Mouse (Mus musculus): ENCODE results near the gene Tmem117. TPM values are rescaled to one million over a fixed set of nuclear protein-coding genes. Genes with fewer than 3 reads are reported as not detected.

Tmem117 gene
- polyA plus RNA-seq, 1 experiment from 2014 or later, result 5.6 TPM

- WGBS, result 47% methylated on average over 4 of the region's 4 CpGs
- no peaks in the 10 kb centered on the region for H3K36me3 ChIP-seq (ENCODE audit: control insufficient read depth, insufficient read depth, low read length)
- H3K27me3 ChIP-seq (ENCODE audit: control insufficient read depth, insufficient read depth, low read length), result no peaks in the 10 kb centered on the region
- no peak for ATAC-seq (ENCODE audit: low FRiP score, low TSS enrichment)
- H3K9me3 ChIP-seq (ENCODE audit: control insufficient read depth, low read length), result no peaks in the 10 kb centered on the region
- no peak overlapping the region for H3K27ac ChIP-seq (replicated peaks)
- TF ChIP-seq EP300 (optimal IDR thresholded peaks at IDR 0.05) (no peak), CTCF (IDR thresholded peaks at IDR 0.05; ENCODE audit: low read depth) (no peak)
- DNase-seq (ENCODE audit: low spot score), result no peak
- no peak overlapping the region for H3K9ac ChIP-seq (ENCODE audit: low read length)
- no peaks in the 10 kb centered on the region for H3K4me1 ChIP-seq (replicated peaks; ENCODE audit: control insufficient read depth, insufficient read depth)
- no peak overlapping the region for H3K4me3 ChIP-seq (ENCODE audit: low read depth, low read length)
- H3K4me2 ChIP-seq (replicated peaks; ENCODE audit: low read depth), result no peak overlapping the region
Measured at GRCm38 (mm10) chr15:94630553-94630952, 1.5 kb downstream of the Tmem117 start.

- Histone ChIP-seq H3K9me3 (ENCODE audit: control insufficient read depth, low read length) (no peaks in the 10 kb centered on the region), H3K4me3 (ENCODE audit: low read depth, low read length) (no peak overlapping the region), H3K4me1 (replicated peaks; ENCODE audit: control insufficient read depth, insufficient read depth) (no peaks in the 10 kb centered on the region), H3K27ac (replicated peaks) (no peak overlapping the region), H3K36me3 (ENCODE audit: control insufficient read depth, insufficient read depth, low read length) (no peaks in the 10 kb centered on the region), H3K4me2 (replicated peaks; ENCODE audit: low read depth) (no peak overlapping the region), H3K9ac (ENCODE audit: low read length) (no peak overlapping the region), H3K27me3 (ENCODE audit: control insufficient read depth, insufficient read depth, low read length) (no peaks in the 10 kb centered on the region)
- 69% methylated on average over 11 of the region's 11 CpGs for WGBS
- DNase-seq (ENCODE audit: low spot score) (no peak), ATAC-seq (ENCODE audit: low FRiP score, low TSS enrichment) (no peak)
- TF ChIP-seq CTCF (IDR thresholded peaks at IDR 0.05; ENCODE audit: low read depth) (no peak), EP300 (optimal IDR thresholded peaks at IDR 0.05) (no peak)
Measured at GRCm38 (mm10) chr15:94634524-94634923, 5.5 kb downstream of the Tmem117 start.

GRCm38 (mm10) chr15:94638207-94638606, 9.2 kb downstream of the Tmem117 start:
- no peak overlapping the region for H3K4me2 ChIP-seq (replicated peaks; ENCODE audit: low read depth)
- no peak overlapping the region for H3K9ac ChIP-seq (ENCODE audit: low read length)
- H3K36me3 ChIP-seq (ENCODE audit: control insufficient read depth, insufficient read depth, low read length), result no peaks in the 10 kb centered on the region
- no peaks in the 10 kb centered on the region for H3K27me3 ChIP-seq (ENCODE audit: control insufficient read depth, insufficient read depth, low read length)
- no peaks in the 10 kb centered on the region for H3K4me1 ChIP-seq (replicated peaks; ENCODE audit: control insufficient read depth, insufficient read depth)
- H3K4me3 ChIP-seq (ENCODE audit: low read depth, low read length), result no peak overlapping the region
- no peak overlapping the region for H3K27ac ChIP-seq (replicated peaks)
- DNase-seq (ENCODE audit: low spot score), result no peak
- 50% methylated on average over 2 of the region's 2 CpGs for WGBS
- H3K9me3 ChIP-seq (ENCODE audit: control insufficient read depth, low read length), result no peaks in the 10 kb centered on the region
- TF ChIP-seq CTCF (IDR thresholded peaks at IDR 0.05; ENCODE audit: low read depth) (no peak), EP300 (optimal IDR thresholded peaks at IDR 0.05) (no peak)
- ATAC-seq (ENCODE audit: low FRiP score, low TSS enrichment), result no peak

DNA sequence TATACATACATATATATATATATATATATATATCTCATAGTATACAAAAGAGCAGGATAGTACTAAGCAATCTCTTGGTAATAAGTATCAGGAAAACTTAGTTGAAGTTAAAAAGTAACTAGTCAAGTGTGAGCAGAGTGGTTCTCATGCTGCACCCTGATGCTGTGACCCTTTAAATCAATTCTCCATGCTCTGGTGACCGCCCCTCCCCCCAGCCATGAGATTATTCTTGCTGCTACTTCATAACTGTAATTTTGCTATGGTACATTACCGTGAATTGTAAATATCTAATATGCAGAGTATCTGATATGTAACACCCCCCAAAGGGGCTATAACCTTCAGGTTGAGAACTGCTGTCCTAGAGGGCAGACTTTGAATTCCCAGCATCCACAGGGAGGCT, 10.1 kb downstream of the Tmem117 start:
- WGBS, result 91% methylated on average over 2 of the region's 2 CpGs
- no peak overlapping the region for H3K4me3 ChIP-seq (ENCODE audit: low read depth, low read length)
- no peak overlapping the region for H3K4me2 ChIP-seq (replicated peaks; ENCODE audit: low read depth)
- TF ChIP-seq EP300 (optimal IDR thresholded peaks at IDR 0.05) (no peak), CTCF (IDR thresholded peaks at IDR 0.05; ENCODE audit: low read depth) (no peak)
- DNase-seq (ENCODE audit: low spot score), result no peak
- no peak overlapping the region for H3K9ac ChIP-seq (ENCODE audit: low read length)
- H3K27me3 ChIP-seq (ENCODE audit: control insufficient read depth, insufficient read depth, low read length), result no peaks in the 10 kb centered on the region
- no peaks in the 10 kb centered on the region for H3K4me1 ChIP-seq (replicated peaks; ENCODE audit: control insufficient read depth, insufficient read depth)
- H3K27ac ChIP-seq (replicated peaks), result no peak overlapping the region
- H3K36me3 ChIP-seq (ENCODE audit: control insufficient read depth, insufficient read depth, low read length), result no peaks in the 10 kb centered on the region
- no peak for ATAC-seq (ENCODE audit: low FRiP score, low TSS enrichment)
- no peaks in the 10 kb centered on the region for H3K9me3 ChIP-seq (ENCODE audit: control insufficient read depth, low read length)

GRCm38 (mm10) chr15:94646012-94646411, 17.0 kb downstream of the Tmem117 start:
- no peak overlapping the region for H3K4me3 ChIP-seq (ENCODE audit: low read depth, low read length)
- H3K27ac ChIP-seq (replicated peaks), result no peak overlapping the region
- ATAC-seq (ENCODE audit: low FRiP score, low TSS enrichment) (no peak), DNase-seq (ENCODE audit: low spot score) (no peak)
- no peaks in the 10 kb centered on the region for H3K9me3 ChIP-seq (ENCODE audit: control insufficient read depth, low read length)
- H3K4me1 ChIP-seq (replicated peaks; ENCODE audit: control insufficient read depth, insufficient read depth), result no peaks in the 10 kb centered on the region
- WGBS, result 40% methylated on average over 6 of the region's 6 CpGs
- TF ChIP-seq CTCF (IDR thresholded peaks at IDR 0.05; ENCODE audit: low read depth) (no peak), EP300 (optimal IDR thresholded peaks at IDR 0.05) (no peak)
- no peaks in the 10 kb centered on the region for H3K36me3 ChIP-seq (ENCODE audit: control insufficient read depth, insufficient read depth, low read length)
- H3K27me3 ChIP-seq (ENCODE audit: control insufficient read depth, insufficient read depth, low read length), result no peaks in the 10 kb centered on the region
- H3K9ac ChIP-seq (ENCODE audit: low read length), result no peak overlapping the region
- no peak overlapping the region for H3K4me2 ChIP-seq (replicated peaks; ENCODE audit: low read depth)

DNA sequence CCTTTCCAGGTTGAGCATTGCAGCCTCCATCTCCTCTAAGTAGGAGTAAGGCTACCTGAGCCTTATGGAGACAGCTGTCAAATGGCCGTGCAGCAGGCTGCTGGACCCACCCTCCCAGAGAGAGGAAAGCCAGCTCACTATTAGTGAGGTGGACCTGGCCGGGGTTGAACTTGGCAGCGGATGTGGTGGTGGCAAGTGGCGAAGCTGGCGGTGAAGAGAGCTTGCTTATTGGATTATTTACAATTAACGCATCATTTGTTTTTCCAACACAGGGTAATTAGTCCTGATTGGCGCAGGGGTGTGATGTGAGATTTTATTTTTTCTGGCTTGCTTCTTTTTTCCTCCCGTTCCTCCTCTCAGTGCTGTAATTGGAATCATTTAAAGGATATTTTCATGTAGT, 19.4 kb downstream of the Tmem117 start:
- Histone ChIP-seq H3K4me1 (replicated peaks; ENCODE audit: control insufficient read depth, insufficient read depth) (no peaks in the 10 kb centered on the region), H3K4me3 (ENCODE audit: low read depth, low read length) (no peak overlapping the region)
- no peak for TF ChIP-seq CTCF (IDR thresholded peaks at IDR 0.05; ENCODE audit: low read depth)
- no peak for TF ChIP-seq EP300 (optimal IDR thresholded peaks at IDR 0.05)

More for the DNA sequence above, 19.4 kb downstream of the Tmem117 start:
- H3K4me2 ChIP-seq (replicated peaks; ENCODE audit: low read depth), result no peak overlapping the region
- no peak for ATAC-seq (ENCODE audit: low FRiP score, low TSS enrichment)
- no peak overlapping the region for H3K9ac ChIP-seq (ENCODE audit: low read length)
- no peaks in the 10 kb centered on the region for H3K9me3 ChIP-seq (ENCODE audit: control insufficient read depth, low read length)
- H3K27me3 ChIP-seq (ENCODE audit: control insufficient read depth, insufficient read depth, low read length), result no peaks in the 10 kb centered on the region
- no peak overlapping the region for H3K27ac ChIP-seq (replicated peaks)
- WGBS, result 82% methylated on average over 8 of the region's 8 CpGs
- no peaks in the 10 kb centered on the region for H3K36me3 ChIP-seq (ENCODE audit: control insufficient read depth, insufficient read depth, low read length)
- no peak for DNase-seq (ENCODE audit: low spot score)

All from stomach, postnatal 0 days (tissue).